Mouse (Mus musculus) thymus, postnatal 0 days (tissue): ENCODE data around the gene Ctcfl. TPM values are rescaled to one million over a fixed set of nuclear protein-coding genes. Genes with fewer than 3 reads are reported as not detected.

Experiments used
- DNase-seq: peaks from one replicate; pipeline ENCODE4 v3.0.0-alpha.2; 2015; ENCODE audit warnings: low spot score
- polyA plus RNA-seq: library from polyadenylated mRNA; unstranded; fragments of >200 nt; fragmentation: Nextera tagmentation; extraction: Ambion mirVana; gene quantifications from 2 replicates; pipeline ENCODE4 v1.2.1, GENCODE M21; 2015

Gene Ctcfl
- polyA plus RNA-seq, 1 experiment from 2014 or later, result 0.21 TPM

GRCm38 (mm10) chr2:173083712-173084475 lies 35.4 kb downstream of the Ctcfl start:
- DNase-seq, result peak; percentile 91

GRCm38 (mm10) chr2:173083106-173083505 lies 36.2 kb downstream of the Ctcfl start:
- no peak for DNase-seq

- peak; percentile 76 for DNase-seq
Observed at GRCm38 (mm10) chr2:173082706-173083105, 36.6 kb downstream of the Ctcfl start.

GRCm38 (mm10) chr2:173080785-173081241 lies 38.5 kb downstream of the Ctcfl start:
- DNase-seq, result peak; percentile 75

- no peak for DNase-seq
Observed at GRCm38 (mm10) chr2:173079766-173080549, 39.4 kb downstream of the Ctcfl start.

GRCm38 (mm10) chr2:173076921-173077320 lies 42.4 kb downstream of the Ctcfl start:
- DNase-seq, result no peak

GRCm38 (mm10) chr2:173073666-173074065 lies 45.7 kb downstream of the Ctcfl start:
- DNase-seq, result no peak

GRCm38 (mm10) chr2:173072948-173073347 lies 46.4 kb downstream of the Ctcfl start:
- no peak for DNase-seq

GRCm38 (mm10) chr2:173064864-173065263 lies 54.5 kb downstream of the Ctcfl start:
- no peak for DNase-seq

- no peak for DNase-seq
Observed at GRCm38 (mm10) chr2:173063219-173063618, 56.1 kb downstream of the Ctcfl start.

- peak; percentile 47 for DNase-seq
Observed at GRCm38 (mm10) chr2:173061443-173062351, 57.6 kb downstream of the Ctcfl start.

- DNase-seq, result no peak
Observed at GRCm38 (mm10) chr2:173060450-173060849, 58.9 kb downstream of the Ctcfl start.

GRCm38 (mm10) chr2:173058263-173058662 lies 61.1 kb downstream of the Ctcfl start:
- DNase-seq, result no peak

GRCm38 (mm10) chr2:173057623-173058022 lies 61.7 kb downstream of the Ctcfl start:
- no peak for DNase-seq

GRCm38 (mm10) chr2:173056882-173057315 lies 62.4 kb downstream of the Ctcfl start:
- peak; percentile 77 for DNase-seq

GRCm38 (mm10) chr2:173056303-173056881 lies 62.9 kb downstream of the Ctcfl start:
- DNase-seq, result peak; percentile 58

GRCm38 (mm10) chr2:173053846-173054245 lies 65.5 kb downstream of the Ctcfl start:
- peak; percentile 65 for DNase-seq

- no peak for DNase-seq
Observed at GRCm38 (mm10) chr2:173052881-173053280, 66.4 kb downstream of the Ctcfl start.

GRCm38 (mm10) chr2:173050604-173051382 lies 68.5 kb downstream of the Ctcfl start:
- no peak for DNase-seq

GRCm38 (mm10) chr2:173049817-173050216 lies 69.5 kb downstream of the Ctcfl start:
- DNase-seq, result no peak
